Mouse (Mus musculus): Measurements from ENCODE around the gene Ttc23l. TPM values are rescaled to one million over a fixed set of nuclear protein-coding genes. Genes with fewer than 3 reads are reported as not detected.

Ttc23l gene
- polyA plus RNA-seq, 1 experiment from 2014 or later = not detected

DNA sequence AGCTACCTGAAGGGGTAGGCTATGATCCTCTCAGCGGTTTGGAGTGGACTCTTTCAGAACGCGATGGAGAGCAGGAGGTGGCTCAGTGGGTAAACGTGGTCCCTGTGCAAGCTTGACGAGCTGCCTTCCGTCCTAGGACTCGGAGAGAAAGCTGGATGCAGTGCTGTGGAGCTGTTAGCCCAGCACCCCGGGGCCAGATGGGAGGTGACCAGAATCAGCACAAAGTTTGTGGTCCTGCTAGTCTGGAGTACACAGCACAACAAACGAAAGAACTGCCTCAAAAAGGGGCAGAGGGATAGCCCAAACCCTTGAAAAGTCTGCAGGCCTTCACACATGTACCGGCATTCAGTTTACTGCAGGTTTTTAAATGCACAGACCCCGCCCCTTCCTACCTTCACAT lies 62.5 kb downstream of the Ttc23l start:
- H3K9ac ChIP-seq (ENCODE audit: low read length) = no peak overlapping the region
- WGBS = 81% methylated on average over 11 of the region's 11 CpGs
- H3K9me3 ChIP-seq (ENCODE audit: control insufficient read depth, low read length) = no peaks in the 10 kb centered on the region
- peaks cover 13% of the 10 kb centered on the region for H3K36me3 ChIP-seq (ENCODE audit: control insufficient read depth, insufficient read depth, low read length)
- no peak overlapping the region for H3K4me2 ChIP-seq (ENCODE audit: low read depth, low read length)
- no peak overlapping the region for H3K27ac ChIP-seq (ENCODE audit: low read length)
- H3K4me1 ChIP-seq (replicated peaks; ENCODE audit: control insufficient read depth, insufficient read depth, low read length) = no peaks in the 10 kb centered on the region
- H3K4me3 ChIP-seq (ENCODE audit: low read length) = no peak overlapping the region
- H3K27me3 ChIP-seq (ENCODE audit: control insufficient read depth, insufficient read depth, low read depth, low read length) = no peaks in the 10 kb centered on the region
- no peak for ATAC-seq (ENCODE audit: low read depth)

- Histone ChIP-seq H3K27ac (ENCODE audit: low read length) (no peak overlapping the region), H3K36me3 (ENCODE audit: control insufficient read depth, insufficient read depth, low read length) (peaks cover 11% of the 10 kb centered on the region), H3K4me2 (ENCODE audit: low read depth, low read length) (no peak overlapping the region), H3K4me1 (replicated peaks; ENCODE audit: control insufficient read depth, insufficient read depth, low read length) (peaks cover 7% of the 10 kb centered on the region), H3K4me3 (ENCODE audit: low read length) (no peak overlapping the region), H3K9ac (ENCODE audit: low read length) (no peak overlapping the region), H3K27me3 (ENCODE audit: control insufficient read depth, insufficient read depth, low read depth, low read length) (no peaks in the 10 kb centered on the region), H3K9me3 (ENCODE audit: control insufficient read depth, low read length) (no peaks in the 10 kb centered on the region)
- WGBS = 93% methylated on average over 5 of the region's 5 CpGs
- ATAC-seq (ENCODE audit: low read depth) = no peak
Measured at GRCm38 (mm10) chr15:10490101-10490500, 68.4 kb downstream of the Ttc23l start.

DNA sequence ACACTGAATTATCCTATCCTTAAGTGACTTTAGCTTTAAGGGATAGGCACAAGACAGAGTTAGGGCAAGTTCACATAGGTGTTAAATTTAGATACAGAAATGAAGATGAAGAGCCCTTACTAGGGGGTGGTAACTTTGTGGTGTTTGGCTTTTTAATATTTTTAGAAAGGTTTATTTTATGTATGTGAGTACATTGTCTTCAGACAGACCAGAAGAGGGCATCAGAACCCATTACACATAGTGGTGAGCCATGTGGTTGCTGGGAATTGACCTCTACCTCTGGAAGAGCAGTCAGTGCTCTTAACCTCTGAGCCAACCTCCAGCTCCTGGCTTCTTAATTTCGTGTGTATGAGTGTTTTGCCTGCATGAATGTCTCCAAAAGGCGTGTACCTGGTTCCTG lies 71.2 kb downstream of the Ttc23l start:
- Histone ChIP-seq H3K4me1 (replicated peaks; ENCODE audit: control insufficient read depth, insufficient read depth, low read length) (peaks cover 16% of the 10 kb centered on the region), H3K4me3 (ENCODE audit: low read length) (peak overlapping the region; percentile 11; the same call in 1 of the 2 replicates), H3K9ac (ENCODE audit: low read length) (no peak overlapping the region), H3K4me2 (ENCODE audit: low read depth, low read length) (peak overlapping the region; percentile 88), H3K27me3 (ENCODE audit: control insufficient read depth, insufficient read depth, low read depth, low read length) (no peaks in the 10 kb centered on the region), H3K27ac (ENCODE audit: low read length) (no peak overlapping the region), H3K36me3 (ENCODE audit: control insufficient read depth, insufficient read depth, low read length) (peaks cover 9% of the 10 kb centered on the region), H3K9me3 (ENCODE audit: control insufficient read depth, low read length) (no peaks in the 10 kb centered on the region)
- WGBS = 42% methylated on average over 2 of the region's 2 CpGs
- no peak for ATAC-seq (ENCODE audit: low read depth)

GRCm38 (mm10) chr15:10486365-10486839 lies 72.1 kb downstream of the Ttc23l start:
- peak; percentile 27 for ATAC-seq (ENCODE audit: low read depth)
- peak overlapping the region; percentile 69 for H3K4me3 ChIP-seq (ENCODE audit: low read length)
- no peaks in the 10 kb centered on the region for H3K9me3 ChIP-seq (ENCODE audit: control insufficient read depth, low read length)
- peaks cover 16% of the 10 kb centered on the region for H3K4me1 ChIP-seq (replicated peaks; ENCODE audit: control insufficient read depth, insufficient read depth, low read length)
- WGBS = under 1% methylated on average over 18 of the region's 18 CpGs
- H3K4me2 ChIP-seq (ENCODE audit: low read depth, low read length) = peak overlapping the region; percentile 88
- H3K27ac ChIP-seq (ENCODE audit: low read length) = peak overlapping the region; percentile 78; the same call in 1 of the 2 replicates
- H3K9ac ChIP-seq (ENCODE audit: low read length) = peak overlapping the region; percentile 89
- no peaks in the 10 kb centered on the region for H3K27me3 ChIP-seq (ENCODE audit: control insufficient read depth, insufficient read depth, low read depth, low read length)
- H3K36me3 ChIP-seq (ENCODE audit: control insufficient read depth, insufficient read depth, low read length) = peaks cover 8% of the 10 kb centered on the region

DNA sequence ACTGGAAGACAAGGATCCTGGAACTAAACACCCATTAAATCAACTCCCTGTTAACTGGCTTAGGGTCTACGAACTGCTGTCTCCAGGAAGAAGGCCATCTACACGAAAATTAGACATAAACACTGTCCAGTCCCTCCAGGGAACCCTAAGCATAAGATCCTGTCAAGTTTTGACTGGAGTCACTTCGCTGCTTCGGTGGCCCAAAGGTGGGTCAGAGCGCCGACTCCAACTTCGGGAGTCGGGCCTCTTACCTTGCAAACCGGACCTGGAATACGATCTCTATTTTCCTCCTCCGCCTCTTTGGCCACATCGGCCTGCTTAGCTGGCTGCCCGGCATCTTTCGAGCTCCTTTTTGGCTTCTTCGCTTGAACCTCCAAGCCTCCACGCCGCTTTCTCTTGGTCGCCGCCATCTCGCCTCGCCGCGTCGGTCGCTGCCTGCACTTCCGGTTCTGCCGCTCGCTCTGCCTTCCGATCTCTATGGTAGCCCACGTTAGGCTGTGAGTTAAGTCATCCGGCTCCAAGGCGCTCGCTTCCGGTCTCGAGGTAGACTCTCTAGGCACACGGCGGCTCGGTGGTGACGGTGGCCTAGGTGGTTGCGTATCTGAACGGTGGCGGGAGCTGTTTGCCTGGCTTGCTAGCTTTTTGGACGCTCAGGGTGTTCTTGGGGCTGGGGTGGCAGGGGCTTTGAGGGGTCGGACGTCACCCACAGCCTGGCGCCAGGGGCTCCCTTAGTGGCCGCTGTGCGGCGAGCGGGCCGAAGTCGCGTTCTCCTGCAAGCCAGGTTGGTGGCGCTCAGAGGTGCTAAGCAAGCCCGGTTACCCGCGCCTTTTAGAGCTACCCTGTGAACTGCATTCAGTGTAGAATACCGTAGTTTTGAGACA lies 72.7 kb downstream of the Ttc23l start, which contains the start of the genes Brix1 and Rad1:
Brix1 (minus strand) TSS at position 464 of the 881 bp plus-strand sequence.
Rad1 (plus strand) TSS at position 535 of the 881 bp plus-strand sequence.
- H3K4me2 ChIP-seq (ENCODE audit: low read depth, low read length) = peak within 1 kb of the TSS; percentile 88
- H3K4me1 ChIP-seq (replicated peaks; ENCODE audit: control insufficient read depth, insufficient read depth, low read length) = peaks cover 16% of the 10 kb centered on the region
- no peaks in the 10 kb centered on the region for H3K9me3 ChIP-seq (ENCODE audit: control insufficient read depth, low read length)
- WGBS = under 1% methylated on average over 58 of the region's 58 CpGs
- no peaks in the 10 kb centered on the region for H3K27me3 ChIP-seq (ENCODE audit: control insufficient read depth, insufficient read depth, low read depth, low read length)
- ATAC-seq (ENCODE audit: low read depth) = peak; percentile 100
- H3K27ac ChIP-seq (ENCODE audit: low read length) = peak within 1 kb of the TSS; percentile 78
- H3K9ac ChIP-seq (ENCODE audit: low read length) = peak within 1 kb of the TSS; percentile 89
- peaks cover 8% of the 10 kb centered on the region for H3K36me3 ChIP-seq (ENCODE audit: control insufficient read depth, insufficient read depth, low read length)
- peak within 1 kb of the TSS; percentile 69 for H3K4me3 ChIP-seq (ENCODE audit: low read length)

DNA sequence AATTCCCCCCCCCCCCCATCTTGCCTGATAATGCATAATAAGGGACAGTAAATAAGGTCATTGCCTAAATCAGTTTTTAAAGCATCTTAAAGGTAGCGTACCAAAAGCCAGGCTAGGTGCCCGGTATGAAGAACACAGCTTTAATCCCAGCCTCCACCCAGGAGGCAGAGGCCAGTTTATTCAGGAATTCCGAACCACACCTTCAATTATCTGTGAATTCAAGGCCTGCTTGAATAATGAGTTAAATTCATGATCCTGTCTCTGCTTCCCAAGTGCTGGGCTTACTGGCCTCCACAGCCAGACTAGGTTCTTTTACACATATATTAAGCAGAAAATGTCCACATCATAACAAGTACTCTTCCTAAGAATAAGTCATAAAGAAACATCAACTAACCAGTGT lies 87.5 kb downstream of the Ttc23l start:
- H3K9ac ChIP-seq (ENCODE audit: low read length) = peak overlapping the region; percentile 79
- H3K4me1 ChIP-seq (replicated peaks; ENCODE audit: control insufficient read depth, insufficient read depth, low read length) = peaks cover 7% of the 10 kb centered on the region
- peak; percentile 3; the same call in 1 of the 2 replicates for ATAC-seq (ENCODE audit: low read depth)
- WGBS = 8% methylated on average over 3 of the region's 3 CpGs
- peak overlapping the region; percentile 90 for H3K4me2 ChIP-seq (ENCODE audit: low read depth, low read length)
- H3K27me3 ChIP-seq (ENCODE audit: control insufficient read depth, insufficient read depth, low read depth, low read length) = no peaks in the 10 kb centered on the region
- H3K27ac ChIP-seq (ENCODE audit: low read length) = peak overlapping the region; percentile 72
- no peaks in the 10 kb centered on the region for H3K9me3 ChIP-seq (ENCODE audit: control insufficient read depth, low read length)
- H3K36me3 ChIP-seq (ENCODE audit: control insufficient read depth, insufficient read depth, low read length) = peaks cover 9% of the 10 kb centered on the region
- peak overlapping the region; percentile 90 for H3K4me3 ChIP-seq (ENCODE audit: low read length)

DNA sequence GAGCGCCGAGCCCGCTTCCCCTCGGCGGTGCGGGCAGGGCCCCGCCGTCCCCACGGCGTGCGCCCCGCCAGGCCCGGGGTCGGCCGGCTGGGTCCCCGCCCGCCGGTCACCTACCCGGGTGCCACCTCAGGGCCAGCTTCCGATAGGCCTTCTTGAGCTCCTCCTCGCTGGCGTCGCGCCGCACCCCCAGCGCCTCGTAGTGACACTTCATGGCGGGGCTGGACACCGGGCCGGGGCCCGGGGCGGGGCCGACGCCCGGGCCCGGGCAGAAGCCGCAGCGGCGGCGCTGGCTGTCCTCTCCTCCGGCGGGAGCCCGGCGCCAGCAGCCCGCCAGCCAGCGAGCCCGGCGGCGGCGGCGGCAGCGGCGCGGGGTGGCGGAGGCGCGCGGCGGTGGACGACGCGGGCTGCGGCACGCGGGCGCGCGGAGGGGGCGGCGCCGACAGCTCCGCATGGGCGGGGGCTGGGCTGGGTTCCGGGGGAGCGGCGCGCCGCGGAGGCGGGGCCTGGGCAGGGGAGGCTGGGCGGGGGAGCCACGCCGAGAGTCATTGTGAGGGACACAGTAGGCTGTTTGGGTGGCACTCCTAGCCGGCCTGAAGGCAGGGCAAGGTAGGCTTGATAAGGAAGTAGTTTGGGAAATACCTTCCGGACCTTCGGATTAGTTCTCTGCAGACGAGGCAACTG lies 88.2 kb downstream of the Ttc23l start, which contains the start of gene Dnajc21:
Dnajc21 (minus strand) TSS at position 366 of the 681 bp plus-strand sequence.
- H3K27me3 ChIP-seq (ENCODE audit: control insufficient read depth, insufficient read depth, low read depth, low read length) = no peaks in the 10 kb centered on the region
- peak within 1 kb of the TSS; percentile 79 for H3K9ac ChIP-seq (ENCODE audit: low read length)
- 0% methylated on average over 55 of the region's 87 CpGs for WGBS
- peaks cover 3% of the 10 kb centered on the region for H3K36me3 ChIP-seq (ENCODE audit: control insufficient read depth, insufficient read depth, low read length)
- H3K4me2 ChIP-seq (ENCODE audit: low read depth, low read length) = peak within 1 kb of the TSS; percentile 90
- peak within 1 kb of the TSS; percentile 72 for H3K27ac ChIP-seq (ENCODE audit: low read length)
- peaks cover 7% of the 10 kb centered on the region for H3K4me1 ChIP-seq (replicated peaks; ENCODE audit: control insufficient read depth, insufficient read depth, low read length)
- peak; percentile 98 for ATAC-seq (ENCODE audit: low read depth)
- H3K4me3 ChIP-seq (ENCODE audit: low read length) = peak within 1 kb of the TSS; percentile 90
- no peaks in the 10 kb centered on the region for H3K9me3 ChIP-seq (ENCODE audit: control insufficient read depth, low read length)

GRCm38 (mm10) chr15:10469641-10470150 lies 88.8 kb downstream of the Ttc23l start:
- H3K27me3 ChIP-seq (ENCODE audit: control insufficient read depth, insufficient read depth, low read depth, low read length) = no peaks in the 10 kb centered on the region
- H3K9ac ChIP-seq (ENCODE audit: low read length) = peak overlapping the region; percentile 79
- WGBS = under 1% methylated on average over 40 of the region's 40 CpGs
- peak overlapping the region; percentile 90 for H3K4me2 ChIP-seq (ENCODE audit: low read depth, low read length)
- peaks cover 7% of the 10 kb centered on the region for H3K4me1 ChIP-seq (replicated peaks; ENCODE audit: control insufficient read depth, insufficient read depth, low read length)
- peak; percentile 7 for ATAC-seq (ENCODE audit: low read depth)
- H3K4me3 ChIP-seq (ENCODE audit: low read length) = peak overlapping the region; percentile 90
- peak overlapping the region; percentile 72 for H3K27ac ChIP-seq (ENCODE audit: low read length)
- H3K9me3 ChIP-seq (ENCODE audit: control insufficient read depth, low read length) = no peaks in the 10 kb centered on the region
- no peaks in the 10 kb centered on the region for H3K36me3 ChIP-seq (ENCODE audit: control insufficient read depth, insufficient read depth, low read length)

Data from lung, embryonic 16.5 days (tissue).